Mouse (Mus musculus): Measurements from ENCODE around the gene Smim20.

- no peak for TF ChIP-seq CTCF (IDR thresholded peaks at IDR 0.05; ENCODE audit: low read depth)
- no peak for TF ChIP-seq EP300 (IDR thresholded peaks at IDR 0.05; ENCODE audit: low read depth)
Measured at GRCm38 (mm10) chr5:53254154-53254553, 12.7 kb upstream of the Smim20 start.
